Mouse (Mus musculus) limb, embryonic 14.5 days (tissue): ENCODE results near the gene Itpkb. TPM values are rescaled to one million over a fixed set of nuclear protein-coding genes. Genes with fewer than 3 reads are reported as not detected.

Experiments used
- ATAC-seq: fragments of 200-750 bp; cut with Nextera tagmentation; 2 replicates; pipeline ENCODE4 v1.8.0; 2017; ENCODE audit warnings: low read depth, moderate number of reproducible peaks, moderate TSS enrichment; ENCODE audit not compliant: low FRiP score
- DNase-seq: peaks from one replicate; pipeline ENCODE4 v3.0.0-alpha.2; 2015; ENCODE audit warnings: low spot score
- H3K27ac ChIP-seq: fragments of 300-500 bp; sonication (generic); replicated peaks from 2 replicates; pipeline ENCODE4 v1.5.1; 2014; ENCODE audit warnings: low read depth, mild to moderate bottlenecking, low read length, moderate library complexity, mixed read lengths
- H3K27me3 ChIP-seq: fragments of 300-500 bp; sonication (generic); 2 replicates; pipeline ENCODE4 v1.6.1; 2014; ENCODE audit warnings: low read length, mixed read lengths; ENCODE audit not compliant: control insufficient read depth, insufficient read depth
- H3K36me3 ChIP-seq: fragments of 300-500 bp; sonication (generic); 2 replicates; pipeline ENCODE4 v1.6.1; 2014; ENCODE audit warnings: mild to moderate bottlenecking, low read length, moderate library complexity, mixed read lengths; ENCODE audit not compliant: control insufficient read depth, insufficient read depth
- H3K4me1 ChIP-seq: fragments of 300-500 bp; sonication (generic); 2 replicates; pipeline ENCODE4 v1.6.1; 2014; ENCODE audit warnings: antibody characterized with exemption, low read length, mixed read lengths; ENCODE audit not compliant: control insufficient read depth, insufficient read depth
- H3K4me2 ChIP-seq: fragments of 300-500 bp; sonication (generic); replicated peaks from 2 replicates; pipeline ENCODE4 v1.6.1; 2014; ENCODE audit warnings: low read depth, mild to moderate bottlenecking, low read length, moderate library complexity; ENCODE audit not compliant: severe bottlenecking
- H3K4me3 ChIP-seq: fragments of 300-500 bp; sonication (generic); replicated peaks from 2 replicates; pipeline ENCODE4 v1.5.1; 2014; ENCODE audit warnings: low read length
- H3K9ac ChIP-seq: fragments of 300-500 bp; sonication (generic); 2 replicates; pipeline ENCODE4 v1.6.1; 2014; ENCODE audit warnings: mild to moderate bottlenecking, low read depth, low read length, moderate library complexity; ENCODE audit not compliant: severe bottlenecking
- H3K9me3 ChIP-seq: fragments of 300-500 bp; sonication (generic); 2 replicates; pipeline ENCODE4 v1.6.1; 2016; ENCODE audit warnings: low read length; ENCODE audit not compliant: control insufficient read depth
- POLR2A ChIP-seq: fragments of 200-500 bp; IDR thresholded peaks from 2 replicates; pipeline ENCODE4 v1.8.0; 2012; ENCODE audit warnings: inconsistent platforms, mild to moderate bottlenecking, moderate library complexity, borderline replicate concordance; ENCODE audit not compliant: insufficient read depth, insufficient read length; ENCODE audit errors: extremely low read depth
- WGBS: fragments of 180-500 bp; shearing (Covaris S2); extraction: QIAGEN DNeasy Blood & Tissue Kit; methylation state at CpG from one replicate; pipeline ENCODE4 v1.1.7; 2014; 5-methylcytosine and 5-hydroxymethylcytosine counted together
- polyA plus RNA-seq, 2 experiments: library from polyadenylated mRNA; depleted of rRNA in 1 of 2; stranded (reverse) in 1 of 2; unstranded in 1 of 2; fragments of >200 nt; fragmentation: Nextera tagmentation in 1 of 2; extraction: Ambion mirVana in 1 of 2; gene quantifications; 2 replicates each; pipeline versions ENCODE4 v1.2.1 to v1.2.3; 2012 to 2014

The Itpkb gene
- polyA plus RNA-seq, 2 experiments, result 8.4 to 16.2 TPM

- ATAC-seq (no peak), DNase-seq (no peak)
- Histone ChIP-seq H3K27me3 (no peaks in the 10 kb centered on the region), H3K4me3 (no peak overlapping the region), H3K36me3 (peaks cover 62% of the 10 kb centered on the region), H3K9me3 (no peaks in the 10 kb centered on the region), H3K9ac (no peak overlapping the region), H3K4me2 (no peak overlapping the region), H3K27ac (no peak overlapping the region), H3K4me1 (no peaks in the 10 kb centered on the region)
- WGBS, result 88% methylated on average over 7 of the region's 7 CpGs
- TF ChIP-seq POLR2A, result no peak
Measured at GRCm38 (mm10) chr1:180415836-180416235, 85.6 kb downstream of the Itpkb start.

DNA sequence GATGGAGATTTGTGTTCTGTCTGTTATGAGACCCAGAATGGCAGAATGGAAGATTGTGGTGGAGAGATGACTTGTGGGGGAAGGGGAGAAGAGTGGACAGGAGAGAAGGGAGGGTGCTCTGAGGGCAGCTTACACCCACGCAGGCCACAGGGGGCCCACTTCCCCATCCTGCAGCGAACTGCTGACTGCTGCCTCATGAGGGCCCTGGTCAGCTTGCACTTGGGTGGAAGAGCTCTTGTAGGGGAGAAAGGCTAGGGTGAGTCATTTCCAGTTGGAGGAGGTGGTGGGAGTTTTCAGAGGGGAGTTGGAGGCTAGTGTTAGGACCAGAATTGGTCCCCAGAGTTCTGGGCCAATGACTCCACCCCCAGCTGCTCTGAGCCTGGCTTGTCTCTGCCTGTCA, 86.8 kb downstream of the Itpkb start:
- Histone ChIP-seq H3K36me3 (peaks cover 67% of the 10 kb centered on the region), H3K9me3 (no peaks in the 10 kb centered on the region), H3K4me2 (no peak overlapping the region), H3K27ac (no peak overlapping the region), H3K27me3 (no peaks in the 10 kb centered on the region), H3K4me3 (no peak overlapping the region), H3K4me1 (peaks cover 7% of the 10 kb centered on the region; the same call in 1 of the 2 replicates), H3K9ac (no peak overlapping the region)
- TF ChIP-seq POLR2A, result no peak
- no peak for ATAC-seq
- no peak for DNase-seq
- 72% methylated on average over 2 of the region's 2 CpGs for whole genome bisulfite sequencing

DNA sequence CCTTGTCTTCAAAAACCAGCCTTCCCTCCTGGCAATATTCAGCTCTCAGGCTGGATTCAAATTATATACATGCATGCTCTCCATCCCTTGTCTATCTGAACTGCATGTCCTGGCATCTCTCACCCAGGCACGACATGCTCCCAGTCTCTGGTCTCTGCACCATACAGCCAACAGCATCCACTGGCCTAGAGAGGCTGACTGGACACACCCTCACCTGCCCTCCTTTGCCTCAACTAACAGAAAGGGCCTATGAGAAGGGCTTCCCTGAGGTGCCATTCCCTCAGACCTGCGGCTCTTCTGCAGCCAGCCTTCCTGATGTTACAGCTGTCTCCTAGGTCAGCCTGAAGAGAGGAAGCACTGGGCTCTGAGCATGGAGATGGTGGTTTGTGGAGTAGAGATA, 88.8 kb downstream of the Itpkb start:
- DNase-seq (no peak), ATAC-seq (no peak)
- no peaks in the 10 kb centered on the region for H3K9me3 ChIP-seq
- TF ChIP-seq POLR2A, result no peak
- H3K9ac ChIP-seq, result no peak overlapping the region
- peaks cover 58% of the 10 kb centered on the region for H3K36me3 ChIP-seq
- no peak overlapping the region for H3K4me3 ChIP-seq
- H3K4me2 ChIP-seq, result no peak overlapping the region
- no peaks in the 10 kb centered on the region for H3K27me3 ChIP-seq
- 85% methylated on average over 2 of the region's 2 CpGs for WGBS
- H3K27ac ChIP-seq, result no peak overlapping the region
- peaks cover 11% of the 10 kb centered on the region; the same call in 1 of the 2 replicates for H3K4me1 ChIP-seq

DNA sequence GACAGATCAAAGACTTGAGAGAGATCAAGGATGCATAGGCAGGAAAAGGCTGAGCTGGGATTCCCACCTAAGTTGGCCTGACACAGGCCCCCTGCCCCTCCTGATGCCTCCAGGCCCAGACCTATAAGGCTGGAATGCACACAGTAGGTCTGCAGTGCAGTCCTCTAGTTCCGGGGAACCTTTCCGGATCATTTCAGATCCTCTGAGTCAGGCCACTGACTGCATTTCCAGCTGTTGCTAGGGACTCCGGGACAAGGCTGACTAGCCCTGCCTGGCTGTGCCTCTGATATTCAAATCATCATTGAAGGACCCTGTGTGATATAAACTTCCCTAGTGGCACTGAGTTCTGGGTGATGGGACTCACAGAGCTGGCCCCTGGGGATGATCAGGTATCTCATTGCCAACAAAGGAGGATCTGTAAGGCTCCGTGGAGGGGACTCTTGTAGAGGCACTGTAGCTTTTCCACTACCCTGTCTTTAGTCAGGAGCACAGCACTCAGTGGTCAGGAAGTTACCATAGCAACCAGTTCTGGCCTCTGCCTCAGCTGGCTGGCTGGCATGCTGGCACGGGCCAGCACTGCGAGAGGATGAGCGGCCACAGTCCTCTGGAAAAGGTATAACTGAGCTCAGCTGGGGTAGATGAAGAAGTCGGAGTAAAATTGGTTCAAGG, 90.3 kb downstream of the Itpkb start:
- Histone ChIP-seq H3K9ac (no peak overlapping the region), H3K27me3 (no peaks in the 10 kb centered on the region), H3K9me3 (no peaks in the 10 kb centered on the region), H3K36me3 (peaks cover 43% of the 10 kb centered on the region), H3K4me2 (no peak overlapping the region), H3K4me3 (no peak overlapping the region), H3K27ac (0 out of 2 replicates have a peak overlapping the region, but pooled peaks have one; percentile 19), H3K4me1 (peaks cover 11% of the 10 kb centered on the region; the same call in 1 of the 2 replicates)
- no peak for TF ChIP-seq POLR2A
- WGBS, result 52% methylated on average over 8 of the region's 8 CpGs
- DNase-seq, result no peak
- ATAC-seq, result no peak

GRCm38 (mm10) chr1:180421165-180421909, 91.1 kb downstream of the Itpkb start:
- peaks cover 11% of the 10 kb centered on the region; the same call in 1 of the 2 replicates for H3K4me1 ChIP-seq
- ATAC-seq (no peak), DNase-seq (no peak)
- no peak for TF ChIP-seq POLR2A
- no peak overlapping the region for H3K9ac ChIP-seq
- H3K27ac ChIP-seq, result no peak overlapping the region
- H3K36me3 ChIP-seq, result peaks cover 39% of the 10 kb centered on the region
- WGBS, result 63% methylated on average over 24 of the region's 25 CpGs
- H3K9me3 ChIP-seq, result no peaks in the 10 kb centered on the region
- no peak overlapping the region for H3K4me2 ChIP-seq
- no peaks in the 10 kb centered on the region for H3K27me3 ChIP-seq
- H3K4me3 ChIP-seq, result no peak overlapping the region
